Mouse (Mus musculus) kidney, postnatal 10 days (tissue): ENCODE measurements around the gene Sgcd.
A peak's percentile ranks its signal among the peaks of the same experiment; 100 is the strongest.

Source experiments
- DNase-seq: peaks from one replicate; pipeline ENCODE4 v3.0.0; 2021; ENCODE audit warnings: mixed read lengths

Sgcd gene

GRCm38 (mm10) chr11:47988697-47989533 lies at the start of gene Sgcd:
Gene Sgcd, minus strand, starts transcription at chr11:47988969.
- peak; percentile 63 for DNase-seq

GRCm38 (mm10) chr11:48038051-48038450 lies 49.3 kb upstream of the Sgcd start:
- no peak for DNase-seq

GRCm38 (mm10) chr11:48012836-48013235 lies 24.1 kb upstream of the Sgcd start:
- peak; percentile 27 for DNase-seq

GRCm38 (mm10) chr11:47988333-47988696 lies 454 bp downstream of the Sgcd start:
- DNase-seq = no peak

GRCm38 (mm10) chr11:47987893-47988267 lies 889 bp downstream of the Sgcd start:
- no peak for DNase-seq

- DNase-seq = peak; percentile 4
These were observed 1.4 kb downstream of the Sgcd start for GRCm38 (mm10) chr11:47987251-47987892.

GRCm38 (mm10) chr11:47982152-47982551 lies 6.6 kb downstream of the Sgcd start:
- no peak for DNase-seq

- no peak for DNase-seq
These were observed 7.7 kb downstream of the Sgcd start for GRCm38 (mm10) chr11:47981108-47981507.

- no peak for DNase-seq
These were observed 35.5 kb downstream of the Sgcd start for GRCm38 (mm10) chr11:47953291-47953690.

GRCm38 (mm10) chr11:47952366-47952765 lies 36.4 kb downstream of the Sgcd start:
- DNase-seq = no peak

- no peak for DNase-seq
These were observed 49.0 kb downstream of the Sgcd start for GRCm38 (mm10) chr11:47939795-47940194.

- DNase-seq = no peak
These were observed 71.2 kb downstream of the Sgcd start for GRCm38 (mm10) chr11:47917616-47918015.

- no peak for DNase-seq
These were observed 97.1 kb downstream of the Sgcd start for GRCm38 (mm10) chr11:47891617-47892172.

GRCm38 (mm10) chr11:47890315-47890714 lies 98.5 kb downstream of the Sgcd start:
- DNase-seq = peak; percentile 60

- peak; percentile 4 for DNase-seq
These were observed 103.5 kb downstream of the Sgcd start for GRCm38 (mm10) chr11:47885310-47885709.

GRCm38 (mm10) chr11:47883545-47883944 lies 105.2 kb downstream of the Sgcd start:
- no peak for DNase-seq

GRCm38 (mm10) chr11:47876633-47877170 lies 112.1 kb downstream of the Sgcd start:
- DNase-seq = no peak

- DNase-seq = no peak
These were observed 142.9 kb downstream of the Sgcd start for GRCm38 (mm10) chr11:47845894-47846293.

GRCm38 (mm10) chr11:47833283-47833682 lies 155.5 kb downstream of the Sgcd start:
- DNase-seq = no peak

- no peak for DNase-seq
These were observed 178.5 kb downstream of the Sgcd start for GRCm38 (mm10) chr11:47810307-47810706.

GRCm38 (mm10) chr11:47804101-47804715 lies 184.6 kb downstream of the Sgcd start:
- DNase-seq = no peak

- DNase-seq = no peak
These were observed 210.9 kb downstream of the Sgcd start for GRCm38 (mm10) chr11:47777916-47778226.

- DNase-seq = peak; percentile 6
These were observed 211.4 kb downstream of the Sgcd start for GRCm38 (mm10) chr11:47777226-47777915.
